Mouse (Mus musculus): ENCODE results near the gene Ado. TPM values are rescaled to one million over a fixed set of nuclear protein-coding genes. Genes with fewer than 3 reads are reported as not detected.

Ado gene
- polyA plus RNA-seq, 1 experiment from 2014 or later = 17.4 TPM

GRCm38 (mm10) chr10:67558053-67558452 lies 9.3 kb upstream of the Ado start:
- no peaks in the 10 kb centered on the region for H3K27me3 ChIP-seq (replicated peaks; ENCODE audit: control insufficient read depth, insufficient read depth, low read length)
- no peak overlapping the region for H3K4me3 ChIP-seq (ENCODE audit: low read depth, low read length)
- no peaks in the 10 kb centered on the region for H3K4me1 ChIP-seq (replicated peaks; ENCODE audit: control insufficient read depth, insufficient read depth, low read length)
- TF ChIP-seq CTCF (IDR thresholded peaks at IDR 0.05; ENCODE audit: low read depth) = no peak
- no peak for ATAC-seq
- H3K36me3 ChIP-seq (ENCODE audit: control insufficient read depth, insufficient read depth) = no peaks in the 10 kb centered on the region
- WGBS = 72% methylated on average over 4 of the region's 4 CpGs
- no peak overlapping the region for H3K4me2 ChIP-seq (replicated peaks; ENCODE audit: low read depth)
- no peak overlapping the region for H3K27ac ChIP-seq (ENCODE audit: low read depth, low read length)
- H3K9me3 ChIP-seq (ENCODE audit: control insufficient read depth) = no peaks in the 10 kb centered on the region
- H3K9ac ChIP-seq (ENCODE audit: low read depth, low read length) = no peak overlapping the region

DNA sequence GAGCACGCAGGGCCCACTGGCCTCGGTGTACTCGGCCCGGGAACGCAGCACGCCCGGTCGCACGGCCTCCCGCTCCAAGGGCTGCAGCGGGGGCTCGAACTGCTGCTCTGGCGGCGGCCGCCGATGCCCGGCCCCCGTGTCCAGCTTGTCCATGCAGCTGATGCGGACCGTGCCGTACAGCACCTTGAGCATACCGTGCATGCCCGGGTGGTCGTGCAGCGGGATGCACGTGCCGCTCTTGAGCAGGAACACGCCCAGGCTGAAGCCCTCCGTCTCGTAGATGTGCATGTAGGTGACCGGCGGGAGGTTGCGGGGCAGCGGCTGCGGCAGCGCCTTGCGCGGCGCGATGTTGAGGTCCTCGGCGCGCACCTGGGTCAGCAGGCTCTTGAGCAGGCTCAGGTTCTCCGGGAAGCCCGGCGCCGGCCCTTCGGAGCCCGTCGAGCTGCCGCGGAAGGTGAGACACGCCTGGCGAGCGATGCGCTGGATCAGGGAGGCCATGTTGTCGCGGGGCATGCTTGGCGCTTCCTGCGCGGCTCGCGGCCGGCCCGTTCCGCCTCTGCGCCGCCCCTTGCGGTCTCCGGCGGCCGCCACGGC lies 397 bp downstream of the Ado start:
- H3K36me3 ChIP-seq (ENCODE audit: control insufficient read depth, insufficient read depth) = no peaks in the 10 kb centered on the region

DNA sequence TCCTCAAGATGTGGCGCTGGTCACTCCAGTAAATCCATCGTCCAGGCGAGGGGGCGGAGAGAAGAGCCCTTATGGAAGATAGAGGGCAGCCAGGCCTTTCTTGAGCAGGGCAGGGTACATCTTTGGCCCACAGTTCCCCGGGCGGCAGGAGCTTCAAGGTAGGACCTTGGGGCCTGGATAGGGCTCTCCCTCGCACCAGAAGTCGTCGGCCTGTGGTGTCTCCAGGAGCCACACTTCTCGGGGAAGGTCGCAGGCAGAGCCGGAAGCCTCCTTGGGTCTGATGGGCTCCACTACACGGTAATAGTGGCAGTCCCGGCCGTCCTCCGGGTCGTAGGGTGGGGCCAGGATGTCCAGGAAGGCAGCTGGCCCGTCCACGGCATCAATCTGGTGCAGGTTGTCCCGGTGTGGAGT lies 900 bp downstream of the Ado start:
- peaks cover 7% of the 10 kb centered on the region; the same call in 1 of the 2 replicates for H3K4me1 ChIP-seq (replicated peaks; ENCODE audit: control insufficient read depth, insufficient read depth, low read length)
- no peaks in the 10 kb centered on the region for H3K36me3 ChIP-seq (ENCODE audit: control insufficient read depth, insufficient read depth)
- 1% methylated on average over 20 of the region's 20 CpGs for WGBS
- peak overlapping the region; percentile 96 for H3K4me2 ChIP-seq (replicated peaks; ENCODE audit: low read depth)
- H3K9ac ChIP-seq (ENCODE audit: low read depth, low read length) = peak overlapping the region; percentile 83
- 0 out of 2 replicates have a peak, but pooled peaks have one; percentile 5 for TF ChIP-seq CTCF (IDR thresholded peaks at IDR 0.05; ENCODE audit: low read depth)
- 0 out of 2 replicates have a peak, but pooled peaks have one; percentile 1 for ATAC-seq
- H3K27ac ChIP-seq (ENCODE audit: low read depth, low read length) = no peak overlapping the region
- no peaks in the 10 kb centered on the region for H3K27me3 ChIP-seq (replicated peaks; ENCODE audit: control insufficient read depth, insufficient read depth, low read length)
- H3K4me3 ChIP-seq (ENCODE audit: low read depth, low read length) = peak overlapping the region; percentile 77
- no peaks in the 10 kb centered on the region for H3K9me3 ChIP-seq (ENCODE audit: control insufficient read depth)

More for the DNA sequence above, 397 bp downstream of the Ado start:
- peaks cover 7% of the 10 kb centered on the region; the same call in 1 of the 2 replicates for H3K4me1 ChIP-seq (replicated peaks; ENCODE audit: control insufficient read depth, insufficient read depth, low read length)
- TF ChIP-seq CTCF (IDR thresholded peaks at IDR 0.05; ENCODE audit: low read depth) = no peak
- peak; percentile 65 for ATAC-seq
- no peaks in the 10 kb centered on the region for H3K27me3 ChIP-seq (replicated peaks; ENCODE audit: control insufficient read depth, insufficient read depth, low read length)
- peak overlapping the region; percentile 83 for H3K9ac ChIP-seq (ENCODE audit: low read depth, low read length)
- peak overlapping the region; percentile 96 for H3K4me2 ChIP-seq (replicated peaks; ENCODE audit: low read depth)
- WGBS = under 1% methylated on average over 73 of the region's 73 CpGs
- H3K9me3 ChIP-seq (ENCODE audit: control insufficient read depth) = no peaks in the 10 kb centered on the region
- H3K4me3 ChIP-seq (ENCODE audit: low read depth, low read length) = peak overlapping the region; percentile 77
- peak overlapping the region; percentile 75 for H3K27ac ChIP-seq (ENCODE audit: low read depth, low read length)

DNA sequence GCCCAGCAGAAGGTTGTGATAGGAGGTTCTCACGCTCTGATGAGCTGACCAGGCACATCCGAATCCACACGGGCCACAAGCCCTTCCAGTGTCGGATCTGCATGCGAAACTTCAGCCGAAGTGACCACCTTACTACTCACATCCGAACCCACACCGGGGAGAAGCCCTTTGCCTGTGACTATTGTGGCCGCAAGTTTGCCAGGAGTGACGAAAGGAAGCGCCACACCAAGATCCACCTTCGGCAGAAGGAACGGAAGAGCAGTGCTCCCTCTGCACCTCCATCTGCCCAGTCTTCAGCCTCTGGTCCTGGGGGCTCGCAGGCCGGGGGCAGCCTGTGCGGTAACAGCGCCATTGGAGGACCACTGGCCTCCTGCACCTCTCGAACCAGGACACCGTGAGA lies 8.2 kb downstream of the Ado start:
- Histone ChIP-seq H3K36me3 (ENCODE audit: control insufficient read depth, insufficient read depth) (no peaks in the 10 kb centered on the region), H3K4me3 (ENCODE audit: low read depth, low read length) (no peak overlapping the region), H3K4me2 (replicated peaks; ENCODE audit: low read depth) (no peak overlapping the region), H3K27me3 (replicated peaks; ENCODE audit: control insufficient read depth, insufficient read depth, low read length) (peaks cover 38% of the 10 kb centered on the region), H3K4me1 (replicated peaks; ENCODE audit: control insufficient read depth, insufficient read depth, low read length) (0 out of 2 replicates have a peak, but pooled peaks cover 5% of the 10 kb centered on the region), H3K9ac (ENCODE audit: low read depth, low read length) (no peak overlapping the region), H3K9me3 (ENCODE audit: control insufficient read depth) (no peaks in the 10 kb centered on the region), H3K27ac (ENCODE audit: low read depth, low read length) (no peak overlapping the region)
- no peak for TF ChIP-seq CTCF (IDR thresholded peaks at IDR 0.05; ENCODE audit: low read depth)
- ATAC-seq = no peak
- 38% methylated on average over 19 of the region's 19 CpGs for WGBS

GRCm38 (mm10) chr10:67539401-67539730 lies 9.4 kb downstream of the Ado start:
- ATAC-seq = no peak
- no peak for TF ChIP-seq CTCF (IDR thresholded peaks at IDR 0.05; ENCODE audit: low read depth)
- no peaks in the 10 kb centered on the region for H3K36me3 ChIP-seq (ENCODE audit: control insufficient read depth, insufficient read depth)
- peaks cover 50% of the 10 kb centered on the region for H3K27me3 ChIP-seq (replicated peaks; ENCODE audit: control insufficient read depth, insufficient read depth, low read length)
- no peak overlapping the region for H3K27ac ChIP-seq (ENCODE audit: low read depth, low read length)
- H3K4me1 ChIP-seq (replicated peaks; ENCODE audit: control insufficient read depth, insufficient read depth, low read length) = 0 out of 2 replicates have a peak, but pooled peaks cover 5% of the 10 kb centered on the region
- no peak overlapping the region for H3K4me3 ChIP-seq (ENCODE audit: low read depth, low read length)
- WGBS = 43% methylated on average over 6 of the region's 6 CpGs
- H3K9me3 ChIP-seq (ENCODE audit: control insufficient read depth) = no peaks in the 10 kb centered on the region
- H3K4me2 ChIP-seq (replicated peaks; ENCODE audit: low read depth) = no peak overlapping the region
- H3K9ac ChIP-seq (ENCODE audit: low read depth, low read length) = no peak overlapping the region

DNA sequence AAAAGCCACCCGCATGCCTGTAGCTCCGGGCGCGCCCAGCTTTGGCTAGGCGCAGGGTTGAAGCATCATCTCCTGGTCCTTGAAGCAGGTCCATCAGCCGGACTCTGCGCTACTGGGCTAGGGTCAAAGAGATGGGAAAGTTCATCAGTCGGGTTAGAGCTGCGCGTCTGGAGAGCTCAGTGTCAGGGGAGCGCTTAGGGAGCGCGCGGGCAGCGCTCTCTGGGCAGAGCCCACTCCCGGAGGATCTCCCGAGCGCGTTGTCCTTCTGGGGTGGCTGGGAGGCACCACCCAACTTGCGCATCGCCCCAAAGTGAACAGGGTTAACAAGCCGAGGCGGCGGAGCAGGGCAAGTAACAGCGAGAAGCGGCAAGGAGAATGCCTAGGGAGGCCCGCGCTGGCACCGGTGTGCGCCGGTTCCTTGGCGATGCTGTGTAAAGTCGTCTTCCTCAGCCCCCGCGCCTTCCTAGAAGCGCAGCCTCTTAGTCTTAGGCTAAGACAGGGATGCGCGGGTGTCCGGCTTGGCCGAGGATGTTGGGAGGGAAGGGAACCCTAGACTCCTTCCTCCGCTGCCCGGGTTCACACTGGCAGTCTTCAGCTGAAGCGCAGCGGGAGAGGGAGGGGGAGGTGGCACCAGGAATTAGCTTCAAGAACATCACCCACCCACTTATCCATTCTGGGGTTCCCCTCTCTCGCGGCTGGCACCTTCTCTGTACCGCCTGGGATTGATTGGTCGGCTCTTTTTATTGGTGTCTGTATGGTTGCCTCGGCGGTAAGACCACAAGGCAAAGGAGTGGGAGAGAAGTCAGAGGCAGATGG lies 10.0 kb downstream of the Ado start:
- no peaks in the 10 kb centered on the region for H3K36me3 ChIP-seq (ENCODE audit: control insufficient read depth, insufficient read depth)
- H3K9ac ChIP-seq (ENCODE audit: low read depth, low read length) = no peak overlapping the region
- no peak overlapping the region for H3K27ac ChIP-seq (ENCODE audit: low read depth, low read length)
- no peak for ATAC-seq
- peaks cover 56% of the 10 kb centered on the region for H3K27me3 ChIP-seq (replicated peaks; ENCODE audit: control insufficient read depth, insufficient read depth, low read length)
- H3K4me3 ChIP-seq (ENCODE audit: low read depth, low read length) = peak overlapping the region; percentile 69
- 0 out of 2 replicates have a peak, but pooled peaks cover 5% of the 10 kb centered on the region for H3K4me1 ChIP-seq (replicated peaks; ENCODE audit: control insufficient read depth, insufficient read depth, low read length)
- 1% methylated on average over 50 of the region's 50 CpGs for WGBS
- H3K9me3 ChIP-seq (ENCODE audit: control insufficient read depth) = no peaks in the 10 kb centered on the region
- H3K4me2 ChIP-seq (replicated peaks; ENCODE audit: low read depth) = peak overlapping the region; percentile 99
- no peak for TF ChIP-seq CTCF (IDR thresholded peaks at IDR 0.05; ENCODE audit: low read depth)

Data from intestine, postnatal 0 days (tissue).